Mouse (Mus musculus): ENCODE data around the gene Adap1. TPM values are rescaled to one million over a fixed set of nuclear protein-coding genes. Genes with fewer than 3 reads are reported as not detected.
A peak's percentile ranks its signal among the peaks of the same experiment; 100 is the strongest.

The Adap1 gene
- total RNA-seq, 1 experiment = 65.0 TPM

GRCm38 (mm10) chr5:139344687-139345363 lies 19.4 kb upstream of the Adap1 start:
- Histone ChIP-seq H3K9me3 (ENCODE audit: control insufficient read depth, insufficient read depth, low read depth, low read length) (no peaks in the 10 kb centered on the region), H3K4me3 (ENCODE audit: insufficient read depth in 1 of 2, low read depth in 1 of 2, low read length in 2 of 2, poor library complexity in 1 of 2, severe bottlenecking in 1 of 2) (peak overlapping the region; percentile 80 to 98), H3K4me1 (ENCODE audit: control insufficient read depth in 2 of 2, insufficient read depth in 2 of 2, low read length in 2 of 2, poor library complexity in 1 of 2) (peaks cover 3 to 14% of the 10 kb centered on the region in 2 experiments; a peak in 2 of 4 replicates), H3K27ac (ENCODE audit: insufficient read depth, low read depth, low read length, poor library complexity, severe bottlenecking) (no peak overlapping the region), H3K36me3 (ENCODE audit: control insufficient read depth, insufficient read depth, low read length, poor library complexity, severe bottlenecking) (peaks cover 3% of the 10 kb centered on the region; the same call in 1 of the 2 replicates), H3K9ac (ENCODE audit: insufficient read depth, low read depth, low read length, poor library complexity, severe bottlenecking) (peak overlapping the region; percentile 89)
- peak; percentile 92 for DNase-seq (ENCODE audit: low read depth, low spot score)
- in situ Hi-C loops (cut with MboI; ENCODE audit: low sequenced_read_pairs in 2 of 2, unreplicated experiment in 2 of 2) = no loop called here
- TF ChIP-seq HCFC1 (IDR thresholded peaks at IDR 0.05; ENCODE audit: borderline replicate concordance, insufficient read depth, low read length) (peak; percentile 80), CHD2 (IDR thresholded peaks at IDR 0.05; ENCODE audit: low read depth, low read length) (no peak)

GRCm38 (mm10) chr5:139344021-139344686 lies 18.7 kb upstream of the Adap1 start:
- peaks cover 7% of the 10 kb centered on the region; the same call in 1 of the 2 replicates for H3K36me3 ChIP-seq (ENCODE audit: control insufficient read depth, insufficient read depth, low read length, poor library complexity, severe bottlenecking)
- in situ Hi-C loops (cut with MboI; ENCODE audit: low sequenced_read_pairs in 2 of 2, unreplicated experiment in 2 of 2) = no loop called here
- DNase-seq (ENCODE audit: low read depth, low spot score) = peak; percentile 71
- H3K9ac ChIP-seq (ENCODE audit: insufficient read depth, low read depth, low read length, poor library complexity, severe bottlenecking) = peak overlapping the region; percentile 89
- H3K4me3 ChIP-seq (ENCODE audit: insufficient read depth in 1 of 2, low read depth in 1 of 2, low read length in 2 of 2, poor library complexity in 1 of 2, severe bottlenecking in 1 of 2) = peak overlapping the region; percentile 80 to 98
- H3K27ac ChIP-seq (ENCODE audit: insufficient read depth, low read depth, low read length, poor library complexity, severe bottlenecking) = no peak overlapping the region
- H3K9me3 ChIP-seq (ENCODE audit: control insufficient read depth, insufficient read depth, low read depth, low read length) = no peaks in the 10 kb centered on the region
- H3K4me1 ChIP-seq (ENCODE audit: control insufficient read depth in 2 of 2, insufficient read depth in 2 of 2, low read length in 2 of 2, poor library complexity in 1 of 2) = peaks cover 3 to 18% of the 10 kb centered on the region in 2 experiments; a peak in 2 of 4 replicates
- TF ChIP-seq HCFC1 (IDR thresholded peaks at IDR 0.05; ENCODE audit: borderline replicate concordance, insufficient read depth, low read length) (no peak), MAFK (IDR thresholded peaks at IDR 0.05; ENCODE audit: insufficient read depth, low read depth, low read length) (no peak), CHD2 (IDR thresholded peaks at IDR 0.05; ENCODE audit: low read depth, low read length) (no peak), ZNF384 (IDR thresholded peaks at IDR 0.05; ENCODE audit: low read depth, low read length) (no peak), ZC3H11A (IDR thresholded peaks at IDR 0.05; ENCODE audit: borderline replicate concordance, low read depth, low read length) (no peak)

- DNase-seq (ENCODE audit: low read depth, low spot score) = no peak
- no peak for TF ChIP-seq CHD2 (IDR thresholded peaks at IDR 0.05; ENCODE audit: low read depth, low read length)
- TF ChIP-seq HCFC1 (IDR thresholded peaks at IDR 0.05; ENCODE audit: borderline replicate concordance, insufficient read depth, low read length) = no peak
- no peak for TF ChIP-seq ZNF384 (IDR thresholded peaks at IDR 0.05; ENCODE audit: low read depth, low read length)
- TF ChIP-seq ZC3H11A (IDR thresholded peaks at IDR 0.05; ENCODE audit: borderline replicate concordance, low read depth, low read length) = no peak
- no peak for TF ChIP-seq MAFK (IDR thresholded peaks at IDR 0.05; ENCODE audit: insufficient read depth, low read depth, low read length)
- Histone ChIP-seq H3K4me3 (ENCODE audit: insufficient read depth in 1 of 2, low read depth in 1 of 2, low read length in 2 of 2, poor library complexity in 1 of 2, severe bottlenecking in 1 of 2) (no peak overlapping the region), H3K4me1 (ENCODE audit: control insufficient read depth in 2 of 2, insufficient read depth in 2 of 2, low read length in 2 of 2, poor library complexity in 1 of 2) (peaks cover 2 to 26% of the 10 kb centered on the region in 2 experiments; a peak in 3 of 4 replicates), H3K27ac (ENCODE audit: insufficient read depth, low read depth, low read length, poor library complexity, severe bottlenecking) (peak overlapping the region; percentile 11; the same call in 1 of the 2 replicates), H3K36me3 (ENCODE audit: control insufficient read depth, insufficient read depth, low read length, poor library complexity, severe bottlenecking) (peaks cover 8% of the 10 kb centered on the region; the same call in 1 of the 2 replicates), H3K9me3 (ENCODE audit: control insufficient read depth, insufficient read depth, low read depth, low read length) (no peaks in the 10 kb centered on the region), H3K9ac (ENCODE audit: insufficient read depth, low read depth, low read length, poor library complexity, severe bottlenecking) (no peak overlapping the region)
- in situ Hi-C loops (cut with MboI; ENCODE audit: low sequenced_read_pairs in 2 of 2, unreplicated experiment in 2 of 2) = no loop called here
Measured at GRCm38 (mm10) chr5:139338891-139339290, 13.5 kb upstream of the Adap1 start.

DNA sequence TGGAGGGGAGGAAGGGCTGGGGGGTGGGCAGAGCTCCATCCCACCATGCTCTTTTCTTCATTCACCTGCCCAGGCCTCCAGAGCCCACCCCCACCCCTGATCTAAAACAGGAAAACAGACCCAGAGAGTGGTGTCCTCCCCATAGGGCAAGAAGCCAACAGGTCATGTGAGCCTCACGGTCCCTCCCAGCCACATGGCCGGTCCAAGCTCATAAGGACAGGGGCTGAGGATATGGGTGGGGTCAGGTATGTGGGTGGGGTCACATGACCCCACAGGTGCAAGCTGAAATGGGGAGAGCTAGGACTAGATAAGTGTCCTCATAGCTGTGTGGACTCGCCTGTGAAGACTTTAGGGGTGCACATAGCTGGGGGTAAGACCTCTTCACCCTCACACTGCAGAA lies 13.0 kb upstream of the Adap1 start:
- in situ Hi-C loops (cut with MboI; ENCODE audit: low sequenced_read_pairs in 2 of 2, unreplicated experiment in 2 of 2) = no loop called here
- peaks cover 8% of the 10 kb centered on the region; the same call in 1 of the 2 replicates for H3K36me3 ChIP-seq (ENCODE audit: control insufficient read depth, insufficient read depth, low read length, poor library complexity, severe bottlenecking)
- TF ChIP-seq ZNF384 (IDR thresholded peaks at IDR 0.05; ENCODE audit: low read depth, low read length) = no peak
- no peak for TF ChIP-seq CHD2 (IDR thresholded peaks at IDR 0.05; ENCODE audit: low read depth, low read length)
- TF ChIP-seq MAFK (IDR thresholded peaks at IDR 0.05; ENCODE audit: insufficient read depth, low read depth, low read length) = no peak

More for the DNA sequence above, 13.0 kb upstream of the Adap1 start:
- Histone ChIP-seq H3K9me3 (ENCODE audit: control insufficient read depth, insufficient read depth, low read depth, low read length) (no peaks in the 10 kb centered on the region), H3K4me1 (ENCODE audit: control insufficient read depth in 2 of 2, insufficient read depth in 2 of 2, low read length in 2 of 2, poor library complexity in 1 of 2) (peaks cover 2 to 23% of the 10 kb centered on the region in 2 experiments; a peak in 3 of 4 replicates), H3K27ac (ENCODE audit: insufficient read depth, low read depth, low read length, poor library complexity, severe bottlenecking) (peak overlapping the region; percentile 11; the same call in 1 of the 2 replicates), H3K9ac (ENCODE audit: insufficient read depth, low read depth, low read length, poor library complexity, severe bottlenecking) (peak overlapping the region; percentile 15; the same call in 1 of the 2 replicates), H3K4me3 (ENCODE audit: insufficient read depth in 1 of 2, low read depth in 1 of 2, low read length in 2 of 2, poor library complexity in 1 of 2, severe bottlenecking in 1 of 2) (no peak overlapping the region)
- DNase-seq (ENCODE audit: low read depth, low spot score) = no peak

Data from ES-E14 (cell line).